Mouse (Mus musculus) hindbrain, embryonic 10.5 days (tissue): Measurements from ENCODE around the gene Zfp740. TPM values are rescaled to one million over a fixed set of nuclear protein-coding genes. Genes with fewer than 3 reads are reported as not detected.

Source experiments
- DNase-seq: peaks from one replicate; pipeline ENCODE4 v3.0.0-alpha.2; 2017; ENCODE audit warnings: low spot score
- H3K27ac ChIP-seq: fragments of 300-500 bp; sonication (generic); 2 replicates; pipeline ENCODE4 v1.5.1; 2016; ENCODE audit warnings: mild to moderate bottlenecking, moderate library complexity
- H3K27me3 ChIP-seq: fragments of 300-500 bp; sonication (generic); 2 replicates; pipeline ENCODE4 v1.6.1; 2016; ENCODE audit warnings: mild to moderate bottlenecking; ENCODE audit not compliant: poor library complexity, insufficient read depth, severe bottlenecking
- H3K36me3 ChIP-seq: fragments of 300-500 bp; sonication (generic); 2 replicates; pipeline ENCODE4 v1.6.1; 2016; ENCODE audit warnings: mild to moderate bottlenecking, moderate library complexity
- H3K4me1 ChIP-seq: fragments of 300-500 bp; sonication (generic); replicated peaks from 2 replicates; pipeline ENCODE4 v1.6.1; 2016; ENCODE audit warnings: mild to moderate bottlenecking
- H3K4me3 ChIP-seq: fragments of 300-500 bp; sonication (generic); 2 replicates; pipeline ENCODE4 v1.5.1; 2016; ENCODE audit warnings: mild to moderate bottlenecking, moderate library complexity
- H3K9me3 ChIP-seq: fragments of 300-500 bp; sonication (generic); 2 replicates; pipeline ENCODE4 v1.6.1; 2016; ENCODE audit warnings: mild to moderate bottlenecking, moderate library complexity
- WGBS: fragments of 180-500 bp; shearing (Covaris S2); methylation state at CpG from one replicate; pipeline ENCODE4 v1.1.7; 2016; 5-methylcytosine and 5-hydroxymethylcytosine counted together
- polyA plus RNA-seq: library from polyadenylated mRNA; unstranded; fragments of >200 nt; fragmentation: Nextera tagmentation; extraction: Ambion mirVana; gene quantifications from 2 replicates; pipeline ENCODE4 v1.2.1, GENCODE M21; 2016

Gene Zfp740
- polyA plus RNA-seq, 1 experiment from 2014 or later, result 61.8 TPM

- no peak overlapping the region for H3K4me3 ChIP-seq
- no peaks in the 10 kb centered on the region for H3K27me3 ChIP-seq
- WGBS, result 90% methylated on average over 8 of the region's 8 CpGs
- DNase-seq, result no peak
- H3K9me3 ChIP-seq, result no peaks in the 10 kb centered on the region
- H3K36me3 ChIP-seq, result peaks cover 16% of the 10 kb centered on the region; the same call in 1 of the 2 replicates
- H3K4me1 ChIP-seq, result no peaks in the 10 kb centered on the region
- H3K27ac ChIP-seq, result no peak overlapping the region
Observed at GRCm38 (mm10) chr15:102177417-102177816, 25.6 kb upstream of the Zfp740 start.

GRCm38 (mm10) chr15:102178279-102178678 lies 24.8 kb upstream of the Zfp740 start:
- peak; percentile 71 for DNase-seq
- no peaks in the 10 kb centered on the region for H3K4me1 ChIP-seq
- 20% methylated on average over 6 of the region's 6 CpGs for WGBS
- no peaks in the 10 kb centered on the region for H3K27me3 ChIP-seq
- H3K27ac ChIP-seq, result no peak overlapping the region
- no peak overlapping the region for H3K4me3 ChIP-seq
- no peaks in the 10 kb centered on the region for H3K9me3 ChIP-seq
- H3K36me3 ChIP-seq, result peaks cover 16% of the 10 kb centered on the region; the same call in 1 of the 2 replicates

GRCm38 (mm10) chr15:102179106-102179505 lies 23.9 kb upstream of the Zfp740 start:
- 81% methylated on average over 9 of the region's 9 CpGs for WGBS
- peaks cover 21% of the 10 kb centered on the region for H3K36me3 ChIP-seq

GRCm38 (mm10) chr15:102179924-102180323 lies 23.1 kb upstream of the Zfp740 start:
- Histone ChIP-seq H3K4me3 (no peak overlapping the region), H3K27me3 (no peaks in the 10 kb centered on the region), H3K27ac (no peak overlapping the region), H3K4me1 (no peaks in the 10 kb centered on the region), H3K36me3 (peaks cover 20% of the 10 kb centered on the region), H3K9me3 (no peaks in the 10 kb centered on the region)
- WGBS, result 89% methylated on average over 14 of the region's 14 CpGs
- DNase-seq, result no peak

More at GRCm38 (mm10) chr15:102179106-102179505, 23.9 kb upstream of the Zfp740 start:
- Histone ChIP-seq H3K27ac (no peak overlapping the region), H3K4me3 (no peak overlapping the region), H3K27me3 (no peaks in the 10 kb centered on the region), H3K4me1 (no peaks in the 10 kb centered on the region), H3K9me3 (no peaks in the 10 kb centered on the region)
- DNase-seq, result no peak

- H3K27ac ChIP-seq, result no peak overlapping the region
- 86% methylated on average over 3 of the region's 3 CpGs for WGBS
- no peaks in the 10 kb centered on the region for H3K27me3 ChIP-seq
- peaks cover 34% of the 10 kb centered on the region for H3K36me3 ChIP-seq
- H3K4me1 ChIP-seq, result peaks cover 15% of the 10 kb centered on the region
- no peak for DNase-seq
- H3K9me3 ChIP-seq, result no peaks in the 10 kb centered on the region
- no peak overlapping the region for H3K4me3 ChIP-seq
Observed at GRCm38 (mm10) chr15:102183076-102183475, 20.0 kb upstream of the Zfp740 start.

- no peak overlapping the region for H3K27ac ChIP-seq
- H3K9me3 ChIP-seq, result no peaks in the 10 kb centered on the region
- peaks cover 24% of the 10 kb centered on the region for H3K4me1 ChIP-seq
- no peaks in the 10 kb centered on the region for H3K27me3 ChIP-seq
- no peak overlapping the region for H3K4me3 ChIP-seq
- 77% methylated on average over 11 of the region's 11 CpGs for WGBS
- no peak for DNase-seq
- H3K36me3 ChIP-seq, result peaks cover 31% of the 10 kb centered on the region
Observed at GRCm38 (mm10) chr15:102186239-102186638, 16.8 kb upstream of the Zfp740 start.

GRCm38 (mm10) chr15:102188096-102188495 lies 15.0 kb upstream of the Zfp740 start:
- no peak overlapping the region for H3K4me3 ChIP-seq
- 92% methylated on average over 10 of the region's 10 CpGs for WGBS
- H3K27ac ChIP-seq, result peak overlapping the region; percentile 45; the same call in 1 of the 2 replicates

GRCm38 (mm10) chr15:102188883-102189282 lies 14.2 kb upstream of the Zfp740 start:
- no peaks in the 10 kb centered on the region for H3K9me3 ChIP-seq
- peaks cover 28% of the 10 kb centered on the region for H3K36me3 ChIP-seq
- H3K27me3 ChIP-seq, result no peaks in the 10 kb centered on the region
- H3K27ac ChIP-seq, result peak overlapping the region; percentile 45; the same call in 1 of the 2 replicates
- H3K4me3 ChIP-seq, result no peak overlapping the region
- no peak for DNase-seq
- WGBS, result 55% methylated on average over 6 of the region's 6 CpGs
- peaks cover 34% of the 10 kb centered on the region for H3K4me1 ChIP-seq

More at GRCm38 (mm10) chr15:102188096-102188495, 15.0 kb upstream of the Zfp740 start:
- H3K27me3 ChIP-seq, result no peaks in the 10 kb centered on the region
- H3K9me3 ChIP-seq, result no peaks in the 10 kb centered on the region
- peaks cover 34% of the 10 kb centered on the region for H3K4me1 ChIP-seq
- DNase-seq, result no peak
- peaks cover 31% of the 10 kb centered on the region for H3K36me3 ChIP-seq

GRCm38 (mm10) chr15:102191699-102192098 lies 11.3 kb upstream of the Zfp740 start:
- no peak overlapping the region for H3K4me3 ChIP-seq
- WGBS, result 79% methylated on average over 7 of the region's 7 CpGs
- no peak for DNase-seq
- H3K27ac ChIP-seq, result no peak overlapping the region
- no peaks in the 10 kb centered on the region for H3K9me3 ChIP-seq
- H3K36me3 ChIP-seq, result peaks cover 10% of the 10 kb centered on the region; the same call in 1 of the 2 replicates
- peaks cover 27% of the 10 kb centered on the region for H3K4me1 ChIP-seq
- no peaks in the 10 kb centered on the region for H3K27me3 ChIP-seq

GRCm38 (mm10) chr15:102192271-102192812 lies 10.7 kb upstream of the Zfp740 start:
- Histone ChIP-seq H3K36me3 (0 out of 2 replicates have a peak, but pooled peaks cover 7% of the 10 kb centered on the region), H3K4me1 (peaks cover 21% of the 10 kb centered on the region), H3K27ac (no peak overlapping the region), H3K9me3 (no peaks in the 10 kb centered on the region), H3K4me3 (no peak overlapping the region), H3K27me3 (no peaks in the 10 kb centered on the region)
- WGBS, result 80% methylated on average over 7 of the region's 7 CpGs
- DNase-seq, result no peak

- no peak overlapping the region for H3K27ac ChIP-seq
- H3K36me3 ChIP-seq, result 0 out of 2 replicates have a peak, but pooled peaks cover 7% of the 10 kb centered on the region
- no peak overlapping the region for H3K4me3 ChIP-seq
- no peaks in the 10 kb centered on the region for H3K9me3 ChIP-seq
- no peak for DNase-seq
- 61% methylated on average over 5 of the region's 5 CpGs for whole genome bisulfite sequencing
- no peaks in the 10 kb centered on the region for H3K27me3 ChIP-seq
- peaks cover 19% of the 10 kb centered on the region for H3K4me1 ChIP-seq
Observed at GRCm38 (mm10) chr15:102192820-102193386, 10.1 kb upstream of the Zfp740 start.

GRCm38 (mm10) chr15:102193652-102194051 lies 9.4 kb upstream of the Zfp740 start:
- H3K4me1 ChIP-seq, result peaks cover 14% of the 10 kb centered on the region
- H3K9me3 ChIP-seq, result no peaks in the 10 kb centered on the region
- WGBS, result 91% methylated on average over 4 of the region's 4 CpGs
- no peak for DNase-seq
- H3K27ac ChIP-seq, result no peak overlapping the region
- no peaks in the 10 kb centered on the region for H3K36me3 ChIP-seq
- H3K4me3 ChIP-seq, result no peak overlapping the region
- H3K27me3 ChIP-seq, result no peaks in the 10 kb centered on the region

- peaks cover 10% of the 10 kb centered on the region for H3K4me1 ChIP-seq
- H3K9me3 ChIP-seq, result no peaks in the 10 kb centered on the region
- H3K4me3 ChIP-seq, result no peak overlapping the region
- DNase-seq, result no peak
- WGBS, result 89% methylated on average over 4 of the region's 4 CpGs
- no peak overlapping the region for H3K27ac ChIP-seq
- H3K36me3 ChIP-seq, result no peaks in the 10 kb centered on the region
- H3K27me3 ChIP-seq, result no peaks in the 10 kb centered on the region
Observed at GRCm38 (mm10) chr15:102194439-102194838, 8.6 kb upstream of the Zfp740 start.
